Mouse (Mus musculus) right cerebral cortex, postnatal 36 days (tissue): ENCODE measurements around the gene Cacnb1.

Experiments
- DNase-seq, 2 experiments: peaks; one replicate each; pipeline ENCODE4 v3.0.0; 2022; ENCODE audit warnings: low spot score in 2 of 2, mixed read lengths in 1 of 2

Cacnb1 gene

DNA sequence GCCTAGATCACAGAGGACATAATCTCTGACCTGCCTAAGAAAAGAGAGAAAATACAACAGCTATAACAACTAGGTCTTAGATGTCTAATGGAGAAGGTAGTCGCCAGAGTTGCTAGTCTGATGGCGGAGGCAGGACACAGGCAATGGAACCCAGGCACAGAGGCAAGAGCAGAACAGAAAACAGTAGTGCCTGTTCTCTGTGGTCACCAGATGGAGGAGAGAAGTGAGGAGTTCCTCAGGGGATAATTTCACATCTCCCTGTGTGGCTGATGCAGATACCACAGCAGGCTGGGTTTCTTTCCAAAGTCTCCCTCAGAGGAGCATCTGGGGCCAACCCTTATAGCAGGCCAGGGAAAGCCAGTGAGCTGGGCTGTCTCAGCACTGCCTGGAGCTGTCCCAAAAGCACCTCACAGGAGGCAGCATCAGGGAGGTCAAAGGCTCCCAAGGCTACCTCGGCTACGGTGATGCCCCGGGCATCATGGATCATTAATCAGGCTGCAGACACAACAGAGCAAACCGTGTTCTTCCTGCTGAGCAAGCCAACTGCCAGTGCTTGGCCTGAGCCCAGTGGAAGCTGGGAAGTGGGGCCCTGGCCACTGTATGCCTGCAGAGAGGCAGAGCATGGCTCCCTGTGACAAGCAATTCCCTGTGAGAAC, 65.8 kb downstream of the Cacnb1 start:
- no peak for DNase-seq

DNA sequence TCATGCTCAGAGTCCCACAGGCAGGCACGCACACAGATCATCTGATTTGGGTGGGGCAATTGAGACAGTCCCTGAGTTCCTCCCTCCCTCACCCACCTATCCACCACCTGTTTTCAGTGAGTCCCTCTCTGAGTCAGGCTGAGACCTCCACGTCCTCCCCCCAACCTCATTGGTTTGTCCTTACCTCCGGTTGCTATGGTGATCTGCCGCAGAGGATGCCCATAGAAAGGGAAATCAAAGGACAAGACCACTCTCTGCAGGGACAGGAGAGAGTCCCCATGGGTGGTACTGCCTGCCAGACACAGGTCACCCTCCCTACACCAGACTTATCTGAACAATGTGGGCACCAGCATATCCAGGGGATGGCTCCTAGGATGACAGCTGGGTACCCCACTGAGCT, 66.9 kb downstream of the Cacnb1 start:
- DNase-seq = no peak

- DNase-seq = no peak
Observed at GRCm38 (mm10) chr11:97955146-97955902, 67.5 kb downstream of the Cacnb1 start.

DNA sequence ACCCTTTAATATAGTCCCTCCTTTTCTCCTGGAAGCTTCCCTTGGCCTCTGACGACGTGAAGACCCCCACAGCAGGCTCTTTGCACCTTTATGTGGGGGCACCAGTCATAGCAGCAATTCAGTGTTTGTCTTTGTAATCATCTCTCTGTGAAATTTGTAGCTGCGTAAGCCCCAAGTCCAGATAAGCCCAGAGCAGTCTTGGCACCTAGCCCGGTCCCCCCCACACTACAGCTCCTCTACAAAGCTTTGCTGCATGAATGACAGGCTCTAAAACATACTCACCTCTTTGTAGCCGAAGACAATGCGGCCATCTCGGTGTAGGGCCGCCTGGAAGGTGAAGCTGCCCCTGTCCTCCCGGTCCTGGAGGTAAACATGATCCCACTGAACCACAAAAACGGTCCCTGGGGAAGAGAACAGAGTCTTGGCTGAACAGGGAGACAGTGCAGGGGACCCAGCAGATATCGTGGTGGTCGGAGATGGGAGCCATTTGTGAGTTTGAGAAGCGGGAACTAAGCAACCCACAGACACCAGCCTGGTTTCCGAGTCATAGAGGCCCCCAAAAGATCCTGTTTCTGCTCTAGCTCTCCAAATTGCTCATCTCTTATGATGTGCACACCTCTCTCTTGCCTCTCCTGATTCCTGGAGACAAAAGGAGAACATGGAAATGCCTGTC, 68.2 kb downstream of the Cacnb1 start:
- DNase-seq = no peak

DNA sequence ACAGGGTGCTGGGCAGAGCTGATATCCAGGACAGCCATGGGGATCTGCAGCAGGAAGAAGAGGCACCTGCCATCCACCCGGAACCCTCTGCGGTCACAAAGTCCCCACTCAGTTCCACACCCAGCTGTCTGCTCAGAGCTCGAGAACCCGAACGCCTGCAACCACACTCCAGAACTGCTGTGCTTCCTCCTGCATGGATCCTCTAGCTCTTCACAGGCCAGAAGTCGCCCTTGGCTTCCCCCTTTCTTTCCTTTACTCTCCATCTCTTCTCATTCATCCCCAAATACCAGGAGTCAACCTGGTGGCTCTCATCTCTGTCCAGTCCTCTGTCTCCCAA, 68.9 kb downstream of the Cacnb1 start:
- DNase-seq = no peak

- no peak for DNase-seq
Observed at GRCm38 (mm10) chr11:97953179-97953938, 69.5 kb downstream of the Cacnb1 start.

- no peak for DNase-seq
Observed at GRCm38 (mm10) chr11:97952367-97953006, 70.3 kb downstream of the Cacnb1 start.
